Mouse (Mus musculus) right cerebral cortex, adult 18-20 months (tissue): ENCODE measurements around the gene Lrwd1.
"Not testable (repeated sequence)": the region's sequence is repeated elsewhere in the genome, so short reads cannot be mapped to it uniquely, and the experiment has no call there.

ENCODE experiments used
- DNase-seq: peaks from one replicate; pipeline ENCODE4 v3.0.0; 2022; ENCODE audit warnings: mixed read lengths

Gene Lrwd1

DNA sequence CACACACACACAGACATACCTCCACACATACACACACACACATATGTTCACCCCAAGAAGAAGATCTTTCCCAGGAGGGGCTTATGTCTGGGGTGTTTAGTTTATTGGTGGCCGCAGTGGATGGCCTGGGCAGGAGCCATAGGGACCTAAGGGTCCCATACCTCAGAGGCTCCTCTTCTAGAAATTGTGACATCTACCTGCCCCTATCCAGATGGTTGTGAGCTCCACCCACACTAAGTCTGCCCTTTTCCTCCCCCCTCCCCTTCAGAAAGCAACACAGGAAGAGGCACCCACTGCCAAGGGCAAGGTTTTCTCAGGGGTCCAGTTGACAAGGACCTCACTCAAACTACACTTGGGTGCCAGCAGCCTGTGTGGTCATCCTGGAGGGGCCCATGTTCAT is 11.1 kb upstream of the Lrwd1 start:
- no peak for DNase-seq

DNA sequence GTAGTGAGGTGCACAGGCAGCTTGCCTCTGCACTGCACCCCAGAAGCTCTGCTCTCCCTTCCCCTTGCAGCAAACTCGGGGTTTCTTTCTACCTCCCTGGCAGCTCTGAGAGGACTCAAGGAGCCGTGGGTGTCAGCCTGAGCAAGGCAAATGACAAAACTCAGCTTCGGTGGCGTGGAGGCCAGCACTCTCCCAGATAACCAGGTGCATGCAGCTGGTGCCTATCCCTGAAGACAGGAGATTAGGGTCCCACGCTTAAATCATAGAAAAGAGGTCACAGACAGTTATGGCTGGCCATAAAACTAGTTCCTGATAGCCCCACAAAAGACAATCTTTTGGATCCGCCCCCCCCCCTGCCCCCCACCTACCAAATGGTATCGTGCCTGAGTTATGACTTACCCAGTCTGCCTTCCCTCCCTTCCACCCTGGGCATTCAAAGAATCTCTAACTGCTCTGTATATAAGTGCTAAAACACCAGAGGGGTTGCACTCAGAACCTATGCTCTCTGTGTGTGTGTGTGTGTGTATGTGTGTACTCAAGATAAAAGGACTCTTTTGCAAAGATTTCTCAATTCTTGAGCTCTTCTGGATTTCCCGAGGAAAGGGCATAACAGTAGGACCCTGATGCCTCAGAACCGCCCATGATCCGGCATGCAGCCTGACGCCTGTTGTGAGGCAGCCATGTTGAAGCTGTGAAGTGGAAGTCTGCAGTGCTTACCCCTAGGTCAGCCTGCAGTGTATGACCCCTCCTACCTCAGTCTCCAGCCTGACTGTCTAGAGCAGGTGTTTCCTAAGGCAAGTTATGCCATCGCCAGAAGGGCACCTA is 8.9 kb upstream of the Lrwd1 start:
- no peak for DNase-seq

DNA sequence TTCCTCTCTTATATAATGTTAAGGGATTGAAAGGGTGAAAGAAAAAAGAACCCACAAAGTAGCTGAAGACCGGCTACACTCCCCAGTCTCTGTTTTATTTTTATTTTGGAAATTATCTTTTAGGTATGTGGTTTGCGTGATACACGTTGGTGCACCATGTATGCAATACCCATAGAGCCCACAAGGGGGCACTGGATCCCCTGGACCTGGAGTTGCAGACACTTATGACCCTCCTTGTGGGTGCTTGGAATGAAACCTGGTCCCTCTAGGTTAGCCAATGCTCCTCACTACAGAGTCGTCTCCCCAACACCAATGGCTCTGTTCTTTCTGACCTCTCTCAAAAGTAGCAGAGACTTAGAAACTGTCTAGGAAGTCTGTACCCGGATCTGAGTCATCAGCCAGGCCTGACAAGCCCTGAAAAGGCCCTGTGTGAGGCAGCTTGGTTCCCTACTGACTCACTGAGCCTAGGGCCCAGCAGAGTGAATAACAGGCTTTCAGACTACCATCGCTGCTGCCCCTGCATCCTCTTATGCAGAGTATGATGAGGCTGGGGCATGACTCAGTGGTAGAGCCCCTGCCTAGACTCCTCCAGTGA is 7.4 kb upstream of the Lrwd1 start:
- no peak for DNase-seq

GRCm38 (mm10) chr5:136142746-136143145 is 6.9 kb upstream of the Lrwd1 start:
- no peak for DNase-seq

DNA sequence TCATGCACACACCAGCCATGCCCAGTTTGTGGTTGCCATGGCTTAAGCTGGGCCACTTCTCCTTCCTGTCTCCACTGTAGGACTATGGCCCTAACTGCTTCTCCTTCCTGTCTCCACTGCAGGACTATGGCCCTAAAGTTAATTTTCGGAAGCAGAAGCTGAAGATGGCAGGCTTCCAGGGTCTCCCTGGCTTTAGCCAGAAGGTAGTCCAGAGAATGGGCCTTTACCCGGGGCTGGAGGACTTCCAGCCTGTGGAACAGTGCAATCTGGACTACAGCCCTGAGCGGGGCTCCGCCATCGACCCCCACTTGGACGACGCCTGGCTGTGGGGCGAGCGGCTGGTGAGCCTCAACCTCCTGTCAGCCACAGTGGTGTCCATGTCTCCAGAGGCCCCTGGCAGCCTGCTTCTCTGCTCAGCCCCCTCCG is 4.2 kb upstream of the Lrwd1 start:
- no peak for DNase-seq

DNA sequence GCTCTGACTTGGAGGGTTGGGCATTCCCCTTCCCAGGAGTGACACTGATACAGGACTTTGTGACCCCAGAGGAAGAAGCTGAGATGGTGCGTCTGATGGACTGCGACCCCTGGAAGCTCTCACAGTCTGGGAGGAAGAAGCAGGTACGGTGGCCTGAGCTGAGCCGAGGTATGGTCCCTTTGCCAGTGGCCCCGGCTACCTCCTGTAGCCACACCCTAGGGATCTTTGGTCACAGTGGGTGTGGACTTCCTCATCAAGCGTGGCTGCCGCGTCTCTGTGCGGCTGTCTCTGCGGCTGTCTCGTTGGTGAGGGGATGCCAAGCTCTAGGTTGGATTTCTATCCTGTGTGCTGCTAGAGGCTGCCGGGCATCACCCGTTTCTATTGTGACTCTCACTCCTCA is 3.5 kb upstream of the Lrwd1 start:
- no peak for DNase-seq

DNA sequence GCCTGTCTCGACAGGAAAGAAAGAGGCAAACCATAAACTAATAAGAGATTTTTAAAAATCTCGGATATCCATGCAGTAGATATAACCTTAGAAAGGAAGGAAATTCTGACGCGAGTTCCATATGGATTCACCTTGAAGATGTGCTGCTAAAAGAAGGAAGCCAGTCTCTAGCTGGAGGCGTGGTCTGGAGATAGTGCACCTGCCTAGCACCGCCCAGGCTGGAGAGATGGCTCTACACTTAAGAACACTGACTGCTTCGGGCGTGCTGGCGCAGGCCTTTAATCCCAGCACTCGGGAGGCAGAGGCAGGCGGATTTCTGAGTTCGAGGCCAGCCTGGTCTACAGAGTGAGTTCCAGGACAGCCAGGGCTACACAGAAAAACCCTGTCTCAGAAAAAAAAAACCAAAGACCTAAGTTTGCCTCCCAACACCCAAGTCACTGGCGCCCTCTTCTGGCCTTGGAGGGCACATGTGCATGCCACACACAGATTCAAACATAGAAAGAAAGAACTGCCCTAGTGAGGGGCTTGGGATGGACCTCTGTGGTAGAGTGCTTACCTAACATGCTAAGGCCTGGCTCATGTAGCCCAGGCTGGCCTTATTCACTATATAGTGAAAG is 1.9 kb upstream of the Lrwd1 start:
- DNase-seq, result peak; percentile 21

DNA sequence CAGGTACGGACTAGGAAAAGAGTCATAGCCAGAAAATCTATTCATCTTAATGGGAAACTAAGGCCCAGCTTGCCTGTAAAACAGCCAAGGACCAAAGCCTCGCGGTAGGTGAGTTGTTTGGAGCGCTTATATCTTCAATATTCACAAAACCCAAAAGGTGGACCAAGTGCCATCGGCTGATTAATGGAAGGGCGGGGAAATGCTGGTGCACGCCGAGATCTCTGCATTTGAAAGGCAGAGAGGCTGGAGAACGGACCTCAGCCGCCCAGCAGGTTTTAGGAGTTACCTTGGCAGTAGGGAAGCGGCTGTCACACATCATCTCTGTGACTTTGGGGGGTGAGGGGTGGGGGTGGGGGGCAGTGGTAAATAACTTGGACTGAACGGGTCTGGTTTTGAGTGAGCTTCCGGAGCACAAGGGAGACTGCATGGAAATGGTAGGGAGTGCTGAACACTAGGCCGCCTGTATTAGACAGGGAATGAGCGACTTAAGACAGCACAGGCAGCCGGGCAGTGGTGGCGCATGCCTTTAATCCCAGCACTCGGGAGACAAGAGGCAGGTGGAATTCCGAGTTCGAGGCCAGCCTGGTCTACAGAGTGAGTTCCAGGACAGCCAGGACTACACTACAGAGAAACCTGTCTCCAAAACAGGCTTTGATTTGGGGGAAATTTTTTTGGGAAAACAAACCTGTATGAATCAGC is 567 bp upstream of the Lrwd1 start:
- DNase-seq, result no peak

- no peak for DNase-seq
Observed at GRCm38 (mm10) chr5:136122165-136122564, 13.7 kb downstream of the Lrwd1 start.

- DNase-seq, result no peak
Observed at GRCm38 (mm10) chr5:136116784-136117112, 19.1 kb downstream of the Lrwd1 start.

- DNase-seq, result peak; percentile 96
Observed at GRCm38 (mm10) chr5:136115891-136116783, 19.7 kb downstream of the Lrwd1 start, which contains the start of gene Polr2j. Gene Polr2j (plus strand): TSS chr5:136116631.

DNA sequence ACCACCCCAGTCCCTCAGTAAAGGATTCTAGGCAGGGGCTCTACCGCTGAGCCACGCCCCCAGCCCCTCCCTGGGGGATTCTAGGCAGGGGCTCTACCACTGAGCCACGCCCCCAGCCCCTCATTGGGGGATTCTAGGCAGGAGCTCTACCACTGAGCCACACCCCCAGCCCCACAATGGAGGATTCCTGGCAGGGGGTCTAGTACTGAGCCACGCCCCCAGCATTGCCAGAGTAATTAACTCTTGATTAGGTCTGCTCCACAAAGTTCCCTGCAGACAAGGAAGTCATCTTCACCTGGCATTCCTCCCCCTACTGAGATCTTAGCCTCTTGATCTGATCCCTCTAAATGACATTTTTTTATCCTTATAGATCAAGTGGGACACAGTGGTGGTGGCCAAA is 22.3 kb downstream of the Lrwd1 start:
- not testable (repeated sequence) for DNase-seq

DNA sequence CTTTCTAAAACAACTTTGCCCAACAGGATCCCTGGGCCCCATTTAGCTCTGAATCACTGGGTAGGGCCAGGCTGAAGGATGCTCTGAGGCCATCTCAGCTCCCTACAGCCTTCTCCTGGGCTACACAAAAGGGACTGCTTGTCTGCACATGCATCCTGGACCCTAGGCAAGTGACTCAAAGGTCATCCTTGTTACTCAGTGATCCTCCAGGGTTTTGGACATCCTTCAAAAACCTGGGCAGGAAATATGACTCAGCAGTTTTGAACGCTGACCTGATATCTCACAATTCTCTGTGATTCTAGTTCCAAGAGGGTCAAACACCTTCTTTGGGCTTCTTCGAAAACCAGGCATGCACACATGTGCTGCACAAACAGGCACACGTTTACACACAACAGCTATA is 26.8 kb downstream of the Lrwd1 start:
- no peak for DNase-seq

- DNase-seq, result no peak
Observed at GRCm38 (mm10) chr5:136108486-136108885, 27.4 kb downstream of the Lrwd1 start.

- no peak for DNase-seq
Observed at GRCm38 (mm10) chr5:136104511-136104910, 31.4 kb downstream of the Lrwd1 start.

- peak; percentile 76 for DNase-seq
Observed at GRCm38 (mm10) chr5:136102099-136102820, 33.6 kb downstream of the Lrwd1 start.

DNA sequence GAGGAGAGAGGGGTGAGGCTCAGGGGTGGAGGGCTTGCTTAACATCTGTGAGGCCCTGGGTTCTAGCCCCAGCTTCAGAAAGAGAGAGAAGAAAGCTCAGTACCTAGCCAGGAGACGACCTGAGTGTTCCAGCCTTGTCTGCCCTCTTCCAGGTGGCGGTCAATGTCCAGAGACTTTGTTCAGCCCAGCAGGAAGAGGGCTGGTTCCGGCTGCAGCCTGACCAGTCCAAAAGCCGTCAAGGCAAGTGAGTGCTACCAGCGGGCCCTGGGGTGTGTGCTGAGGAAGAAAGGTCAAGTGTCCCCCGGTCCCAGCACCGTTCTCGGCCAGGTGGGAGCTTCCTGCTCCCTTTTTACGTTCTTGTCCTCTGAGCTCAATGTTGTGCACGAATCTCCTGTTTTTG is 37.3 kb downstream of the Lrwd1 start:
- no peak for DNase-seq

- no peak for DNase-seq
Observed at GRCm38 (mm10) chr5:136095089-136095488, 40.8 kb downstream of the Lrwd1 start.

DNA sequence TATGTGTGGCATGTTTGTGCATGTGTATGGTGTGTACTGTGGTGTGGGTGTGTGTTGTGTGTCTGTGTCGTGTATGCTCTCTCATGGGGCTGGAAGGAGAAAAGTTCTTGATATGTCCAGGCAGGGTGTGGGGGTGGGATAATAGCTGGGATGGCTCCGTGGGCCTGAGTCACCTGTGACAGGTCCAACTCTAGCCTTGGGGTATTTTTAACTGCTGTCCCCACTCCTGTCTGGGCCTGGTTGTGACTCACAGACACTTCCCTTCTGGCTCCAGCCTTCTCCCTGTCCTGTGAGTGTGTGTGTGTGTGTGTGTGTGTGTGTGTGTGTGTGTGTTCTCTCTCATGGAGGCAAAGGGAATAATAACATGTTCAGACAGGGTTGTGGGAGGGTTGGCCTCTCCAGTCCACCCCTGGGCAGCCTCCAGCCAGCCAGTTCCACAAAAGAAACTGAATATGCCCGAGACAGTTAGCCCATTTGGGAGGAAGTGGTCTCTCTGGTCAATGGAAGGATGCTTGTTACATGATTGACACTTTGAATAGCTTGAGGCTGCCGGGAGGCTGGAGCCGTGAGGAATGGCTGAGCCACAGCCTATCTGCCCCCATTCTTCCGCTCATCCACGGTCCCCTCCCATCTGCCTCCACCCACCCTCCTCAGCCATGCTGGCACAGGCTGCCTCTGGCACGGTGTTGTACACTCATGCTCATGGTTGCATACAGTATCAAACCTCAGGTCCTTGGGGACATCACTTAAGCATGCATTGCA is 41.4 kb downstream of the Lrwd1 start:
- peak; percentile 44 for DNase-seq

GRCm38 (mm10) chr5:136091927-136092326 is 43.9 kb downstream of the Lrwd1 start:
- DNase-seq, result no peak
